Mouse (Mus musculus): Measurements from ENCODE around the gene Vwa2.
A peak's percentile ranks its signal among the peaks of the same experiment; 100 is the strongest.

Gene Vwa2

DNA sequence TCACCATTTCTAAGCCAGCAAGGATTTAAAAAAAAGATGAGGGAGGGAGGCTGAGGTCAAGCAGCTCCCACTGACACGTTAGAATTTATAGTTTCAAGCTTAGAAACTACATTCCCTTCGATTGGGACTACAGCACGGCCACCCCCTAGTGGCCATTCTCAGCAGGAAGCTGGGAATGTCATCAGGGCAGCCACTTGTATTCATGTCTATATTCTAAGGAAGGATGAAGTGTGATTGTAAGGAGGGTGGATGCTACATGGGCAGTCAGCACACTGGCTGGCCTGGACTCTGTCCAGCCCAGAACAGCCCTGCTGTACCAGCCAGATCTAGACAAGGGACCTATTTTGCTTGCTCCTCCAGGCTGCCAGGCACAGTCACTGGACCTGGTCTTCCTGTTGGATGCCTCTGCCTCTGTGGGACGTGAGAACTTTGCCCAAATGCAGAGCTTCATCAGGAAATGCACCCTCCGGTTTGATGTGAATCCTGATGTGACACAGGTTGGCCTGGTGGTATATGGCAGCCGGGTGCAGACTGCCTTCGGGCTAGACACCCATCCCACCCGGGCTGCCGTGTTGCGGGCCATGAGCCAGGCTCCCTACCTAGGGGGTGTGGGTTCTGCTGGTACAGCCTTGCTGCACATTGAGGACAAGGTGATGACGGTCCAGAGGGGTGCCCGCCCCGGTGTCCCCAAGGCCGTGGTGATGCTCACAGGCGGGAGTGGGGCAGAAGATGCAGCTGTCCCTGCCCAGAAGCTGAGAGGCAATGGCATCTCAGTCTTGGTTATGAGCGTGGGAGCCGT is 34.6 kb downstream of the Vwa2 start:
- peak; percentile 53 to 72 for DNase-seq (ENCODE audit: low spot score in 2 of 2)

DNA sequence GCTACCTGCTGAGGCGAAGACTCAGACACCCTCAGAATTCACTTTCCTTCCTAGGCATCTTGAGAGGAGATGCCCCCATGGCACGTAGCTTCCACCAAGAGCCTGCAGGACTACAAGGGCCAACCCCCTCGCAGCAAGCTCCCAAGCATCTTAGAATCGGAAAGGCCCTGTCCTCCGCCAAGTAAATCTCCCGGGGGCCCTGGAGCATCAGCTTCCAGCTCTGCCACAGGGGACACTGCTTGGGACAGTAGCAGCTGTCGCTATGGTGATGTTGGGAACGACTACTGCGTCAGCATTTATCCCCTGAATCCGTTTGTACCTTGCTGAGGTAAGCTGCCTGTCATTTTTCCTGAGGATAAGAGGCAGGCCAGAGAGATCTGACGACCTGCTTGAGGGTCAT is 36.5 kb downstream of the Vwa2 start:
- no peak for DNase-seq (ENCODE audit: low spot score in 2 of 2)

DNA sequence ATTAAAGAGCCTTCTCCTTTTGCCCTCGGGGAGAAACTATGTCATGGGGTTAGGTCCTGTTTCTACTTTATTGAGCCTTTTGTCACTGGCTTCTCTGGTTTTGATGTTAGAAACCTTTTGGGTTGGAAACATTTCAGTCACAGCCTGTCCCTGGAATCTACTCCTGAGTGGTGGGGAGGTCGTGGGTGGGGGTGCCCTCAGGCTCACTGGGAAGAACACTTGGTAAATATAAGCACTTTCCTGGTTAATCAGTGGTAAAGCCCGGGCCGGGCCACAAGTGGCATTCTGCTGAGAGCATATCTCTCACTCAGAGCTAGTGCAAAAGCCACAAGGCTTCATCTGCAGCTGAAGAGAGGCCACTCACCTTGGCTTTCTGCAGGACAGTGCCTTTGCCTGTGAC is 39.7 kb downstream of the Vwa2 start:
- DNase-seq (ENCODE audit: low spot score in 2 of 2): no peak

DNA sequence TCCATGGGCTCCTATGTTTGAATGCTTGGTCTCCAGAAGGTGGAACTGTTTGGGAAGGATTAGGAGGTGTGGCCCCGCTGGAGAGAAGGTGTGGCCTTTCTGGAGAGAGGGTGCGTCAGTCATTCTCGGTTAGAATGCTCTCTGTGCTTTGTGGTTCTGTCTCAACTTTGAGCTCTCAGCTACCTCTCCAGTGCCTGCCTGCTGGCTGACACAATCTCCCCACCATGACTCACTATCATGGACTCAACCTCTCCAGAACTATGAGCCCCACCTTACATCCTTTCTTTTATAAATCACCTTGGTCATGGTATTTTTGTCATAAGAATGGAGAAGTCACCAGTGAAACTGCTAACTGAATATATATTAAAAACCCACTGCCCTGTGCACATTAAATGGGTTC is 40.6 kb downstream of the Vwa2 start:
- DNase-seq (ENCODE audit: low spot score in 2 of 2): no peak

DNA sequence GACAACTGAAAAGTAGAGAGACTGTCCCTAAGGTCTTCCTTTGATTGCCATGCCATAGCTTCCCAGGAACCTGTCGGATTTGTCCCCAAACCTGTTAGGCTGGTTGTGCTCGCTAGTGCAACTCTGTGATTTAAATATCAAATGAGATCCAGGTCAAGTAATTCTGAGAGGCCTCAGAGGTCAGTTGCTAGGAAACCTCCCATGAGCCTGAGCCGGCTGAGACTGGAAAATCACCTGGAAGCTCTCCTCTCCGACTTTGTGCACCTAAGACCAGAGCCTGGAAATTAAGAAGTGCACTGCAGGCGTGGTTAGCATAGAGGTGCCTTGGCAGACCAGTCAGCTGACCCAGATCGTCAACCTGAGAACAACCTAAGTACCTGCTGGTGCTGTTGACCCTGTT is 41.0 kb downstream of the Vwa2 start:
- DNase-seq (ENCODE audit: low spot score in 2 of 2): no peak

DNA sequence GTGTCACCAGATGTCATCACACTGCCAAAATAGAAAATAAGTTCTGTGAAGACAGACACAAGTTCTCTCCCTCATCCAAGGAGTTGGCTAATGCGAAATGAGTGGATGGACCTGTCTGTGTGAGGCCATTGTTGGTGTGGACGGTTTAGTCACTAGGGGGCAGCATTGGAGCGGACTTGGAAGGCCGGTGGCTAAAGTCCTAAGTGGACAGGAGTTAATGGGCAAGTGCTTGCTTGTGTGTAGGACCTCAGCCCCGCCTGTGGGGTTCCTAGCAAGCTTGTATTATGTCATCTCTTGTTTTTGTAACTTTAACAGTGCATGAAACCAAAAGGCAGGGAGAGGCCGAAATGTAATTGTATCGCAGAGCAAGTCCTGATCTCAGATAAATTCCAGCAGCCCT is 45.6 kb downstream of the Vwa2 start:
- DNase-seq (ENCODE audit: low spot score in 2 of 2): peak; percentile 81 to 89

DNA sequence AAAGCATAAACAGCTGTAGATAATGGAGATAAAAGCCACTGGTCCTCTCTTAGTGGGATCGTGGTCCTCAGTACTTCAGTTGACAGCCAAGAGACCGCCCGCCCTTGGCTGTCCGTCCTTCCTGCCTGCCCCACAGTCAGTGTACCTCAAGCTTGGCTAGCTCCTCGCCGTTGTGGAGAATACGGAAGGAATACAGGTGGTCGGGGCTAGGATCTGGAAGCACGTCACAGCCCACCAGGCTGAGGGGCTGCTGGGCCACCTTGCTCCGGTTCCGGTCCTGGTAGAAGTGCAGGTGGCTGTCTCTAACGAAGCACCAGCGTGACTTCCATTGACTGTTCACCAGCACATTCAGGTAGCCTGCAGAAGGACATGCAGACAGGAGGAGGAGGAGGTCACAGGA is 46.2 kb downstream of the Vwa2 start:
- no peak for DNase-seq (ENCODE audit: low spot score in 2 of 2)

DNA sequence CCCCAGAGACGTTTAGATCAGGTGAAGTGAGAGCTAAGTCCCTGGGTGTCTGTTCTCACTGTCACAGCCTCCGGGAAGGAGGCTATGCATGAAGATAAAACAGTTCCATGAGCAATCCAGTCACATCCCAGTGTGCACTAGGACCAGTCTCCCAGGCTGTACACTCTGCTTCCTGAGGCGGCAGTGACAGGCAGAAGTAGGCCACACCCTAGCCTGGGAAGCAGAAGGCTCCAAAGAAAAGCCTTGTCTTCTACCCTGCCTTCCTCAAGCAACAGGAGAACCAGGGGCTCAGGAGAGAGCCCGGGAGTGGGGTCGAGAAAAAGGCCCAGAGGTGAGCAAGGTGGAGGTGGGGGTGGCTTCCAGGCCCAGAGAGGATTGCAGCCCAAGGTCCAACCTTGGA is 47.7 kb downstream of the Vwa2 start:
- DNase-seq (ENCODE audit: low spot score in 2 of 2): no peak

DNA sequence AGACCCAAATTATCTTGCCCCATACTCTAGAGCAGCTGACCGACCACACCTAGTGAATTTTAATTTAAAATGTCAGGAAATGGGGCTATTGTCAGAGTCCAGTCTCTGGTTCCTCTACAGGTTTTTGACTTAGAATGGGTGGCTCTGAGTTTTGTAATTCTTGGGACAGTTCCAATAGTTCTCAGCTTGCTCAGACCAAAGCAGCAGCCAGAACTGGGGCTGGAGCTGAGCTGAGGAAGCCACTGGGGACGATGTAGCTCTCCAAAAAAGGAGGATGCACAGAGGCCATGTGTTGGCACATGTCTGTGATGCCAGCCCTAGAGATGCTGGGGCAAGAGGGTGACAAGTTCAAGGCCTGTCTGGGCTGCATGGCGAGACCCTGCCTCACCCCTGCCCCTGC is 55.3 kb downstream of the Vwa2 start:
- DNase-seq (ENCODE audit: low spot score in 2 of 2): no peak

DNA sequence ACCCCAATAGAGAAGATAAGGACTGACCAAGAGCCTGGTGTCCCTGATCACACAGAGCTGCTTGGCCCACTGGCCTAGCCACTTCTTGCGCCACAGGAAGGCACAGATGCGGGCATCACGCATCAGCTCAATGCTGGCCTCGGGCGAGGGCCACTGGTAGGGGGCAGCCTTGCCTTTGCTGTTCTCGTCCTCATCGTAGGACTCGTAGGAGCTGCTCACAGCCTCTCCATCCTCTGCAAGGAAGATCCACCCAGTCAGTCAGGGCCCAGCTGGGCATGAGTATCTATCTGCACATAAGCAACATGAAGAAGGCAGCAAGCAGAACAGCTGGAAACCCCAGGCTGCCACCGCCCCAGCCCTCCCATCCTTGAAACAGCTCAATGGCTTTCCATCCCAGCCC is 56.0 kb downstream of the Vwa2 start:
- no peak for DNase-seq (ENCODE audit: low spot score in 2 of 2)

DNA sequence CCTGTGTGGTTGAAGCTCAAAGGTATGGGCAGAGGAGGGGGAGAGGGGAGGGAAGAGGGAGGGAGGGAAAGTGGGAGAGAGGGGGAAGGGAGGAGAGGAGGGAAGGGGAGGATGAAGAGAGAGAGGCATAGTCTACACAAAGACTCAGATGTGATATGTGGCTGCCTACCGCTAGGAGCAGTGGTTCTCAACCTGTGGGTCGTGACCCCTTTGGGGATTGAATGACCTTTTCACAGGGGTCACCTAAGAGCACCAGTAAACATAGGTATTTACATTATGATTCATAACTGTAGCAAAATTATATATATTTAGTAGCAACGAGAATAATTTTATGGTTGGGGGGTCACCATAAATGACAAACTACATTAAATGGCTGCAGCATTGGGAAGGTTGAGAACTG is 59.8 kb downstream of the Vwa2 start:
- no peak for DNase-seq (ENCODE audit: low spot score in 2 of 2)

DNA sequence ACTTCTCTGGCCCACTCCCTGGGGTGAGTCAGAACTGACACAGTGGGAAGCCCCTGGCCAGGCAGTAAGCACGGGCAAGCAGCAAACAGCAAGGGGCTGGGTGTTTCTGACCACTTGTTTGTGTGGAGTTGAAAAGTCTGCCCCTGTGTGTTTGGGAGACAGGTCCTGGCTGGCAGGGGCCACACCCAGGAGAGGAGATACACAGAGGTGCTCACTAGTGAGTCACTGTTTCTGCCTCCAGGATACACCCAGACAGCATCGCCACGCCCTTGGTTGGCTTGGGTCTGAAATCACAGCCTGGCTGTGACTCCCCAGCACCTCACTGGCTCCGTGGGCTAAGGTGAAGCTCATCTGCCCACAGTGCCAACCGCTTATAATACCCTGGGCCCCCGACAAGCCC is 61.1 kb downstream of the Vwa2 start:
- DNase-seq (ENCODE audit: low spot score in 2 of 2): no peak

DNA sequence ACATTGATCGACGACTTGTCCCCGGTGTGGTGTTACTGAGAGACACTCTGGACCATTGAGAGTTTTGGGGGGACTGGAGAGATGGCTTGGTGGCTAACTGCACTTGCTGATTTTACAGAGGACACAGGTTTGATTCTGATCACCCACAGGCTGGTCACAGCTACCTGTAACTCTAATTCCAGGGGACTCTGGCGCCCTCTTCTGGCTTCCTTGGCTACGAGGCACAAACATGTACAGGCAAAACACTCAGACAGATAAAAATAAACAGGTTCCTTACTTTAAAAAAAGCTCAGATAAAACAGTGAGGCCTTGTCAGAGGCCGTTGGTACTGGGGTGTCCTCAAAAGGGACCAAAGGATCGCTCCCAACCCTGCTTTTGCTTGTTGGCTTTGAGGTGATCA is 61.7 kb downstream of the Vwa2 start:
- no peak for DNase-seq (ENCODE audit: low spot score in 2 of 2)

DNA sequence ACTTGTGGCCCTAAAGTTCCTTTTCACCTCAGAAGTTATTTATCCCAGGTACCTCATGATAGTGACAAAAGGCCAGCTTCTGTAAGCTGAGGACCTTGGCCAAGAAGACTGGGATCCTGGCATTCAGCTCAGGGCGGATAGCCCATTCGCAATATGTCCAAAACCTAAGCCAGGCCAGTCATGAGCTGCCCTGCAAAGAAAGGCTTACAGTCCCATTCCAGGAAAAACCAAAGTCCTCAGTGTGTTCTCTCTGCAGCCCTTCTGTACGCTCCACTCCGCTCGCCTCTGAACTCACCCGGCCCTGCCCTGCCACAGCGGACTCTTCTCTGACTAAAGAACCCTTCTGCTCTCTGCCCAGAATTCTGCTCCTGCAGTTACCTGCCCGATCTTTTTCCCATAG is 62.2 kb downstream of the Vwa2 start:
- DNase-seq (ENCODE audit: low spot score in 2 of 2): no peak

DNA sequence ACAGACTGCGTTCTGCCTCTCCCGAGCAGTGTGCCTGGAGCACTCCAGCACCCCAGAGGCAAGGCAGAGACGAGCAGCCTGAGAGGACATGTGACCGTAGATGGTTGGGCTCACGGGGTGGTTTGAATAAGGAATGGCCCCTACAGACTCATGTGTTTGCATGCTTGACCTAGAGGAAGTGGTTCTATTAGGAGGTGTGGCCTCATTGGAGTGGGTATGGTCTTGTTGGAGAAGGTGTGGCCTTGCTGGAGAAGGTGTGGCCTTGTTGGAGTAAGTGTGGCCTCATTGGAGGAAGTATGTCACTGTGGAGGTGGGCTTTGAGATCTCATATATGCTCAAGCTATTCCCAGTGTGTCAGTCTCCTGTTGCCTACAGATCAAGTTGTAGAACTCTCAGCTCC is 63.9 kb downstream of the Vwa2 start:
- no peak for DNase-seq (ENCODE audit: low spot score in 2 of 2)

DNA sequence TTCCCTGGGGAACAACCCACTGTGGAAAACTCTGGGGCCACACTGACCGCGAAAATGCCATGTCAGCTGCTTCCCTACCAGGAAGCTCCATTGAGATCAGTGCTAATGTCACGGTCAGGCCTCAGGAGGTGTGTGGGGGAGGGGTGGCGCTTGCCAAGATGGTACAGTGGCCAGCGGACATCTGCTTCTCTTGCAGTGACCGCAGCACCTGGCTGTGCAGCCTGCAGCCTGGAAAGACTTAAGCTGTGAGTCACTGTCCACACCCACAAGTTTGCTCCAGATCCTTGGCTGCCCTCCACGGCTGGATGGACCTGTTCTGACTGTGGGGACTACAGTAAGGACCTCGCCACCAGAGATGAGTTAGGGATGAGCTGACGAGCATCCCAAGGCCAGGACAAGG is 65.8 kb downstream of the Vwa2 start:
- no peak for DNase-seq (ENCODE audit: low spot score in 2 of 2)

DNA sequence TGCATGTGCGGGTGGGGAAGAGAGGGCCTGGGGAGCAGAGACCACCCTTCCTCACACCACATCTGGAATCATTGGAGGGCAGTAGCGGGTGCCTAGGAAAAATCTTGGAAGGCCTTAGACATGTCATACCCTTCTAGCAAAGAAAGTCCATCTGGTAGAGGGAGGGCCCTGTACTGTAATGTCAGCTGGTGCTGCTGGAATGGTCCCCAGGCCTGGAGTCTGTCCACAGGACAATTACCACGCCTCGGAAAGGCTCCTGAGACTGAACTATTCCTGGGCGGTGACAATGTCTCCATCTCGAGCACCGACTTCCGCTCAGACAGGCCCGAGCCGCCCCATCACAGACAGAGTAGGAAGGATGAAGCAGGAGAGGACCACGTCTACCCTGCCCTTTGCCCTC is 66.5 kb downstream of the Vwa2 start:
- no peak for DNase-seq (ENCODE audit: low spot score in 2 of 2)

DNA sequence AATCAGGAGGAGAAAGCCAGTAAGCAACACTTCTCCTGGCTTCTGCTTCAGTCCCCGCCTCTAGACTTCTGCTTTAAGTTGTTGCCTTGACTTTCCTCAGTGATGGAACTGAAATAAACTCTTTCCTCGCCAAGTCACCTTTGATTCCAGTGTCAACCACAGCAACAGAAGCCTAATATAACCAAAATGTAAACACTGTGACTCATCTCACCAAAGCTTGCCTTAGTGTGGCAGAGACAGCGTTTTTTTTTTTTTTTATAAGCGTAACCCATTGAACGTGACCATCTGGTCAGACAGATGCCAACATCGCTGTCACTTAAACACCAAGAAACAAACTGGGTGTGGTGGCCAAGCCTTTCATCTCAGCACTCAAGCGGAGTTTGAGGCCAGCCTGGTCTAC is 68.2 kb downstream of the Vwa2 start:
- no peak for DNase-seq (ENCODE audit: low spot score in 2 of 2)

DNA sequence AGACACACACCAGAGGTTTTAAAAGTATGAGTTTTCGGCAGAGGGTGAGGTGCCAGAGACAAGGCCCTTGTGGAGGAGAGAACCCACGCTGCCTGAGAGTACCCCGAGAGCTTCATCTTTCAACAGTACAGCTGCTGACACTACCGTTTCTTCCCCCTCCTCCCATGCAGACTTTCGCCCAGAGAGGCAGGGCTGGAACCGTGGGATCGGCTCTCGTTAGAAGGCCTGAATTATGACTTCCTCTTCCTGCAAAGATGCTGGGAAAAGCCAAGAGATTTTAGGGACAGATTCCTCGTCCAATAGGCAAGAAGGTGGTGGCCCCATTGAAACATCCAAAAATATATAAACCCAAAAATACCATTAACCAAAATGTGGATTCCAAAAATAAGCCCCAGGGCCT is 70.2 kb downstream of the Vwa2 start:
- DNase-seq (ENCODE audit: low spot score in 2 of 2): no peak

DNA sequence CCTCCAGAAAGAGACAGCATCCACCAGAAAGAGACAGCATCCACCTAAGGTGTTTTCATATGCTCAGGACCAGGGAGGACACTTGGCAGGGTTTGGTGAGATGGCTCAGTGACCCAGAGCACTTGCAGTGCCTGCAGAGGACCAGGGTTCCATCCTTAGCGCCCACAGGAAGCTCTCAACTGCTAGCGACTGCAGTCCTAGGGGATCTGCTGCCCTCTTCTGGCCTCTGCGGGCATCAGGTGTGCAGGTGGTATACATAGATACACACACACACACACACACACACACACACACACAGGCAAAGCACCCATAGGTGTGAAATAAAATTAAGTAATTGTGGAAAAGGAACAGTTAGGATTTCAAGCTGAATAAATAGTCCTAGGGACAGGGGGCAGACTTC is 70.8 kb downstream of the Vwa2 start:
- DNase-seq (ENCODE audit: low spot score in 2 of 2): no peak

DNA sequence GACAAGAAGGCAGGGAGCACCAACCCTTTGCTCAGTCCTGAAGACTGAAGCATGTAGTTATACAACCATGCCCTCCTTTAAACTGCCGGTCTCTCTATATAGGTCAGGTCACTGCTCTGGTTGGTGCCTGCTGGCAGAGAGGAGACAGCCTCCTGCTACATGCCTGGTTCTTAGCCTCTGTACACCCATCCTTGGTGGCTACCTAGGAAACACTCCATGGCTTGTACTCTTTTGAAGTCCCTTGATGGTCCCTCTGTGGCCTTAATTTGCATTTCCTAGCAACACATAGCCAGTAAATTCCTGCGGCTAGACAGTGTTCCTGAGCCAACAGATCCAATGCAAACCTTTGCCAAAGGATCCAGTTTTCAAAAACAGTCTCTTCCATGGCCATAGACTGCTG is 71.6 kb downstream of the Vwa2 start:
- DNase-seq (ENCODE audit: low spot score in 2 of 2): no peak

DNA sequence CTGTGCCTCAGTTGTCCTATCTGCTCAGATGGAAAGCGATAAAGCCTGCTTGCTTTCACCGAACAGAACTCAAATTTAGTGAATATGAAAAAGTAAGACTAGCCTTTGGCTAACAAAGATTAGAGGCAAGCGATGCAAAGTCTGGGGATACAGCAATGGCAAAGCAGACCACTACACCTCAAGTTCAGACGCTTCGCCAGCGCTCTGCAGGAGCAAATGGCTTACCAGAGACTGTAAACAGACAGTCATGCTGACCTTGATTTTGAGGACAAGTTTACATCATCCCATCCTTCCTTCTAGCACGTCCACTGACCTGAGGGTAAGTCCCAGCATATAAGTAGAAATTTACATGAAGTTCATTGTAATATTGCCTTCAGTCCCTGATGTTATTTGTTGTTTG is 72.2 kb downstream of the Vwa2 start:
- DNase-seq (ENCODE audit: low spot score in 2 of 2): no peak

DNA sequence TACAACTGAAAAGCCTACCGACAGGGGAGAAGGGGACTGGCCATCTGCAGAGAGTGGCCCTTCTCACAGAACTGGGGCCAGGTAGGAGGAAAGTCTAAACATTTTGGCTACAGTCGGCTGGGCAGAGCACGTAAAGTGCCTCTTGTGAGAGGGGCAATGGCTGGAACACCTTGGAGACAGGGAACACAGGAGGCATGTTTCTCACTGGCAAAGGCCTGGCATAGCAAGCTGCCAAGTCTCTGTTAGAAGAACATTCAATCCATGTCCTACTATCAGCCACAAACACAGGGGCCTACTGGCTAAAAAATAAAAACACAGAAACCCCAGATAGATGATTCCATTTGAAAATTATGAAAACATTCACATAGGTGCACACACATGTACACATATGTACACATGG is 72.7 kb downstream of the Vwa2 start:
- no peak for DNase-seq (ENCODE audit: low spot score in 2 of 2)

DNA sequence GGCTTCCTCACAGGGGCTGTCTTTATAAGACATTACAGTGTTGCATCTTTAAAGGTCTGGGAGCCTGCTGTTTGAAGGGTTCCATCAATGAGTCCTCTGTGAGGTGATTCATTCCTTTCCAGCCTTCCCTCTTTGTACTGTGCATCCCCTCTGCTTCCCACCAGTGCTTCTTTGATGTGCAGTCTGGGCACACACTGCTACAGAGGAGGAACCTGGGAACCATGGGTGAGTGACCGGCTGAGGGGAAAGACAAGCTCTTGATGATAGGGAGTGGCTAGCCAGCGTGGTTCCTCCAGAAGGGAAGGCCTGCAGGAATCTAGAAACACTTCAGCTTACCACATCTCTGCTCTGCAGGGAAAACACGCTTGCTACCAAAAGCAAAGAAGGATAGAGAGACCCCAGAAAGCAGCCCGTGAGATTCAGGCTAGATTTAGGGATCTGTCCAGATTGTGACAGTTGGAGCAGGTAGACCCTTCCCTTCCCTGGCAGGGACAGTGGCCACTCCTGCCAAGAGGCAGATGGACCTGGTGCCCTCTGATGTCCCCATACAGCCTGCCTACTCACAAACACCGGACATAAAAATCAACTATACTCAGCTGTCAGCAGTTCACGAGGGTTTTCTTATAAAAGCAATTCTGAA is 74.0 kb downstream of the Vwa2 start:
- no peak for DNase-seq (ENCODE audit: low spot score in 2 of 2)
